Mouse (Mus musculus) C2C12 (cell line): ENCODE results near the gene Gstm6. TPM values are rescaled to one million over a fixed set of nuclear protein-coding genes. Genes with fewer than 3 reads are reported as not detected.

Experiments
- H3K27me3 ChIP-seq: one replicate; pipeline ENCODE4 v1.6.1; 2011; ENCODE audit not compliant: control insufficient read depth, insufficient read depth, insufficient read length
- H3K36me3 ChIP-seq: one replicate; pipeline ENCODE4 v1.6.1; 2011; ENCODE audit not compliant: control insufficient read depth, insufficient read depth
- H3K4me3 ChIP-seq: one replicate; pipeline ENCODE4 v1.5.1; 2011; ENCODE audit warnings: mild to moderate bottlenecking, control low read depth; ENCODE audit not compliant: poor library complexity, insufficient read depth, severe bottlenecking
- H3K79me2 ChIP-seq: one replicate; pipeline ENCODE4 v1.6.1; 2011; ENCODE audit not compliant: control insufficient read depth, insufficient read depth
- H3K79me3 ChIP-seq: one replicate; pipeline ENCODE4 v1.6.1; 2011; ENCODE audit warnings: low read depth, control low read depth
- H3ac ChIP-seq: one replicate; pipeline ENCODE3; 2011; ENCODE audit warnings: low read depth; ENCODE audit not compliant: control insufficient read depth, insufficient read length
- CEBPB ChIP-seq: IDR thresholded peaks from one replicate; pipeline ENCODE4 v1.6.1; 2011; ENCODE audit warnings: low read depth, mild to moderate bottlenecking, control low read depth, moderate library complexity
- CTCF ChIP-seq: IDR thresholded peaks from one replicate; pipeline ENCODE4 v1.5.1; 2011; ENCODE audit not compliant: control insufficient read depth, insufficient read depth, insufficient read length
- FOSL1 ChIP-seq: IDR thresholded peaks from one replicate; pipeline ENCODE4 v1.8.0; 2011; ENCODE audit warnings: mild to moderate bottlenecking, low read length; ENCODE audit not compliant: poor library complexity, insufficient read depth, severe bottlenecking
- MAX ChIP-seq: IDR thresholded peaks from one replicate; pipeline ENCODE4 v1.6.1; 2011; ENCODE audit warnings: mild to moderate bottlenecking, control low read depth
- MYOD1 ChIP-seq: IDR thresholded peaks from one replicate; pipeline ENCODE4 v1.6.1; 2011; ENCODE audit warnings: low read depth; ENCODE audit not compliant: control insufficient read depth, insufficient read length
- MYOG ChIP-seq: IDR thresholded peaks from one replicate; pipeline ENCODE4 v1.6.1; 2011; ENCODE audit not compliant: control insufficient read depth, insufficient read length; ENCODE audit errors: extremely low read depth
- USF1 ChIP-seq: IDR thresholded peaks from one replicate; pipeline ENCODE4 v1.6.1; 2011; ENCODE audit warnings: low read depth, mild to moderate bottlenecking, control low read depth, moderate library complexity
- polyA plus RNA-seq: library from polyadenylated mRNA; unstranded; fragments of >200 nt; fragmentation: generic; extraction: Trizol; gene quantifications from one replicate; pipeline ENCODE4 v1.2.1, GENCODE M21; 2012; ENCODE audit warnings: missing spikeins

Gene Gstm6
- polyA plus RNA-seq, 1 experiment: not detected

- no peaks in the 10 kb centered on the region for H3K79me3 ChIP-seq
- no peaks in the 10 kb centered on the region for H3K79me2 ChIP-seq
- H3K36me3 ChIP-seq: no peaks in the 10 kb centered on the region
- no peak overlapping the region for H3K4me3 ChIP-seq
- H3K27me3 ChIP-seq: no peaks in the 10 kb centered on the region
- no peak overlapping the region for H3ac ChIP-seq
- TF ChIP-seq CTCF (peak; percentile 70), USF1 (no peak), CEBPB (no peak), MYOD1 (no peak), MYOG (no peak), FOSL1 (no peak), MAX (no peak)
Observed at GRCm38 (mm10) chr3:107939403-107939802, 4.1 kb downstream of the Gstm6 start.

GRCm38 (mm10) chr3:107935888-107936287, 7.7 kb downstream of the Gstm6 start:
- TF ChIP-seq CEBPB: no peak
- TF ChIP-seq FOSL1: no peak
- TF ChIP-seq USF1: no peak
- no peak for TF ChIP-seq MYOD1
- H3ac ChIP-seq: no peak overlapping the region
- peaks cover 5% of the 10 kb centered on the region for H3K27me3 ChIP-seq
- H3K4me3 ChIP-seq: no peak overlapping the region
- H3K79me2 ChIP-seq: no peaks in the 10 kb centered on the region
- H3K36me3 ChIP-seq: no peaks in the 10 kb centered on the region
- H3K79me3 ChIP-seq: no peaks in the 10 kb centered on the region

DNA sequence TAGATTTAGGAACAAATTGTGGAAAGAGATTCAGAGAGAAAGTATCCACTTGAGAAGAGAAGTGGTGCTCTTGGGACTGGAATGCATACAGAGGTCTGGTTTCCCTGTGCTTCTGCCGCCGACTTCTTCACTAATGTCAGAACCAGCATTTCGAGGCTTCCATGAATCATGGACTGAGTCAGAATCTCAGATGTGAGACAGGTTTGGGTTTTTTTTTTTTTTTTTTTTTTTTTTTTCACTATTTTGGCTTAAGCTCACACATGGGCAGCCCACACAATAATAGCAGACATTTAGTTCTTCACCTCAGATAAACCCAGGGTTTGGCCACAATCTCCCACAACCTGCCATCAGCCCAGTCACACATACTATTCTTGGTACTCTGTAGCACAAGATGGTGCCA, 8.3 kb downstream of the Gstm6 start:
- H3ac ChIP-seq: no peak overlapping the region
- H3K4me3 ChIP-seq: no peak overlapping the region
- H3K79me3 ChIP-seq: no peaks in the 10 kb centered on the region
- no peaks in the 10 kb centered on the region for H3K36me3 ChIP-seq
- TF ChIP-seq CEBPB (no peak), CTCF (no peak), MAX (no peak), MYOD1 (no peak), USF1 (no peak), MYOG (no peak), FOSL1 (no peak)
- H3K27me3 ChIP-seq: peaks cover 5% of the 10 kb centered on the region
- no peaks in the 10 kb centered on the region for H3K79me2 ChIP-seq

- no peak overlapping the region for H3ac ChIP-seq
- no peak for TF ChIP-seq MYOD1
- no peak for TF ChIP-seq MYOG
- TF ChIP-seq CEBPB: no peak
- TF ChIP-seq FOSL1: no peak
- TF ChIP-seq MAX: no peak
- no peak for TF ChIP-seq USF1
- TF ChIP-seq CTCF: no peak
- H3K36me3 ChIP-seq: no peaks in the 10 kb centered on the region
- H3K79me2 ChIP-seq: no peaks in the 10 kb centered on the region
- no peak overlapping the region for H3K4me3 ChIP-seq
- no peaks in the 10 kb centered on the region for H3K79me3 ChIP-seq
- H3K27me3 ChIP-seq: peaks cover 7% of the 10 kb centered on the region
Observed at GRCm38 (mm10) chr3:107932128-107932527, 11.4 kb downstream of the Gstm6 start.

DNA sequence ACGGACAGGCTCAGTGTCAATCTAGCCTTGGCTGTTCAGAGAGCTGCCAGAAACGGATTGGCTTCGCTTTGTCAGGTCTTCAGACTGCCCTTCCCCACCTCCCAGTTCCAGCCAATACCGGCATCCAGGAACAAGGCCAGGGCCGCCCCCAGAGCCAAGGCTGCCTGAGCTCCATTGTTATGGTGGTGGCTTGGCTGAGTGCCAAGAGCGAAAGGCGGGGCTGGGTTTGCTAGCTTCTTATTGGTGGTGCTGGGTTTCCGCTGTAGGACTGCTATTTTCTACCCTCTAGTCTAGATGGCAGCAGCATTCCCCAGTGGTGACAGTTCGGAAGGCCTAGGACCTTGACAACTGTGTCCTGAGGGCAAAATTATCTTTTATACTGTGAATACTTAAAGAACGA, 11.9 kb downstream of the Gstm6 start, which contains the start of gene Gstm7:
Gene Gstm7, minus strand, starts transcription at position 148 of the 400 bp plus-strand sequence.
- no peaks in the 10 kb centered on the region for H3K36me3 ChIP-seq
- H3K4me3 ChIP-seq: no peak within 1 kb of the TSS
- no peak within 1 kb of the TSS for H3ac ChIP-seq
- peaks cover 10% of the 10 kb centered on the region for H3K27me3 ChIP-seq
- H3K79me2 ChIP-seq: no peaks in the 10 kb centered on the region
- no peaks in the 10 kb centered on the region for H3K79me3 ChIP-seq
- TF ChIP-seq CEBPB: no peak
- no peak for TF ChIP-seq FOSL1
- TF ChIP-seq CTCF: no peak
- TF ChIP-seq USF1: no peak
- no peak for TF ChIP-seq MYOD1
- no peak for TF ChIP-seq MYOG
- TF ChIP-seq MAX: no peak

- H3K79me3 ChIP-seq: no peaks in the 10 kb centered on the region
- TF ChIP-seq CEBPB (no peak), MYOD1 (no peak), CTCF (no peak), FOSL1 (no peak), MAX (no peak), MYOG (no peak), USF1 (no peak)
- H3K27me3 ChIP-seq: peaks cover 10% of the 10 kb centered on the region
- no peaks in the 10 kb centered on the region for H3K36me3 ChIP-seq
- no peak overlapping the region for H3ac ChIP-seq
- H3K4me3 ChIP-seq: no peak overlapping the region
- H3K79me2 ChIP-seq: no peaks in the 10 kb centered on the region
Observed at GRCm38 (mm10) chr3:107931134-107931533, 12.4 kb downstream of the Gstm6 start.
